Mouse (Mus musculus) heart, postnatal 0 days (tissue): ENCODE results near the gene Creb1.
"Not testable (repeated sequence)": the region's sequence is repeated elsewhere in the genome, so short reads cannot be mapped to it uniquely, and the experiment has no call there.

Experiments
- CTCF ChIP-seq: IDR thresholded peaks from 2 replicates; pipeline ENCODE4 v1.5.1; 2016; ENCODE audit warnings: antibody characterized with exemption, control low read depth, low read depth
- EP300 ChIP-seq: IDR thresholded peaks from 2 replicates; pipeline ENCODE4 v1.6.1; 2016; ENCODE audit warnings: antibody characterized with exemption, low read depth

- TF ChIP-seq CTCF, EP300: not testable (repeated sequence)
Measured at GRCm38 (mm10) chr1:64642541-64642940, 110.1 kb downstream of the Creb1 start.
